Mouse (Mus musculus): ENCODE measurements at regions not wholly inside any gene's neighbourhood (a gene's known extent, or its start where the extent isn't known, plus 50 kb on each side); places are given as distances from the start of the nearest gene placed in this dataset.

DNA sequence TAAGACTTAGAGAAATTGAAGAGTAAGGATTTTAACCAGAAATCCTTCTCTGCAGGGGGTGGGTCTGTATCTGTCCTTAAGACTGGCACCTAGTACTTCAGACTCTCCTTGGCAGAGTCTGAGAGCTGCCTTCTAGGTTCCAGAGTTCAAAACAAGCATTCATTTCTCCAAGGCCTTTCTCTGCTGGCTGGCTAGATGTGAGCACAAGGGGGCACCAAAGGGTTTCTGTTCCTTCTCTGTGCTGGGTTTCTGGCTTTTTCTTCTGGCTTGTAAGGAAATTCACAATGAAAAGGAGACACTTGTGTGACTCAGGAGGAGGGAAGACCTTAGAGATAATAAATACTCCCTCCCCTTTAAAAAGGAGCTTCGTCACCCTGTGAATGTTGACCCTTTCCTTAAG lies 61.7 kb upstream of the Sorcs3 start:
- Histone ChIP-seq H3K27ac (ENCODE audit: low read depth, low read length) (no peak overlapping the region), H3K4me3 (ENCODE audit: low read depth, low read length) (no peak overlapping the region), H3K27me3 (ENCODE audit: insufficient read depth, low read length) (no peaks in the 10 kb centered on the region), H3K9me3 (ENCODE audit: low read length) (no peaks in the 10 kb centered on the region), H3K9ac (replicated peaks; ENCODE audit: low read length, poor library complexity, severe bottlenecking) (no peak overlapping the region), H3K4me2 (ENCODE audit: low read depth, low read length, poor library complexity, severe bottlenecking) (no peak overlapping the region), H3K36me3 (ENCODE audit: insufficient read depth, low read length) (no peaks in the 10 kb centered on the region), H3K4me1 (ENCODE audit: insufficient read depth, low read length) (no peaks in the 10 kb centered on the region)
- WGBS = 14% methylated on average over 1 of the region's 1 CpGs
- no peak for ATAC-seq (ENCODE audit: low FRiP score)
- TF ChIP-seq CTCF (IDR thresholded peaks at IDR 0.05) = peak; percentile 91
- peak; percentile 81 for DNase-seq (ENCODE audit: low spot score)
